Mouse (Mus musculus): ENCODE measurements around the gene Tsc22d4.

DNA sequence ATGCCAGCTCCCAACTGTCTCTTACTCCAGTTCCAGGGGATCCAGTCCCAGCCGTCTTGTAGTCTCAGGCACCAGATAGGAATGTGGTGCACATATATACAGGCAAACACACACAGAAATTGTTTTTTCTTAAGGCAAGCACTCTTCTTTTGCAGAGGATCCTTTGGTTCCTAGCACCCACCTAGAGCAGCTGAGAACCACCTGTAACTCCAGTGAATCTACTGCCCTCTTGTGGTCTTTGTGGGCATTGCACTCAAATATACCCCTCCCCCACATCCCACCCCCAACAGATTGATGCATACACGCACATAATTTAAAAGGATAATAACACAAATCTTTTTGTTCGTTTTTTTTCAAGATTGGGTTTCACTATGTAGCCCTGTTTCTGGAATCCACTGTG is 20.7 kb downstream of the Tsc22d4 start:
- TF ChIP-seq CTCF (IDR thresholded peaks at IDR 0.05; ENCODE audit: low read depth) (peak; percentile 43), EP300 (IDR thresholded peaks at IDR 0.05; ENCODE audit: low read depth) (no peak)

Data from heart, postnatal 0 days (tissue).